Mouse (Mus musculus) myocyte (in vitro differentiated cells): ENCODE measurements around the gene Ren1. TPM values are rescaled to one million over a fixed set of nuclear protein-coding genes. Genes with fewer than 3 reads are reported as not detected.

Source experiments
- H3K27me3 ChIP-seq: one replicate; pipeline ENCODE4 v1.6.1; 2011; ENCODE audit not compliant: control insufficient read depth, insufficient read depth, insufficient read length
- H3K36me3 ChIP-seq: one replicate; pipeline ENCODE4 v1.6.1; 2011; ENCODE audit not compliant: control insufficient read depth, insufficient read depth
- H3K4me2 ChIP-seq: one replicate; pipeline ENCODE4 v1.6.1; 2011; ENCODE audit warnings: low read depth, control low read depth
- H3K4me3 ChIP-seq: one replicate; pipeline ENCODE4 v1.5.1; 2011; ENCODE audit warnings: mild to moderate bottlenecking, control low read depth, moderate library complexity
- H3K79me2 ChIP-seq: one replicate; pipeline ENCODE4 v1.6.1; 2011; ENCODE audit not compliant: control insufficient read depth, insufficient read depth
- H3ac ChIP-seq: one replicate; pipeline ENCODE4 v1.6.1; 2011; ENCODE audit not compliant: control insufficient read depth, insufficient read length
- CEBPB ChIP-seq: IDR thresholded peaks from 2 replicates; pipeline ENCODE4 v1.6.1; 2011; ENCODE audit warnings: mild to moderate bottlenecking, moderate library complexity; ENCODE audit not compliant: poor library complexity, insufficient read depth, severe bottlenecking
- E2F4 ChIP-seq: IDR thresholded peaks from one replicate; pipeline ENCODE4 v1.6.1; 2011; ENCODE audit warnings: mild to moderate bottlenecking, control low read depth, moderate library complexity; ENCODE audit not compliant: insufficient read depth
- MAX ChIP-seq: IDR thresholded peaks from one replicate; pipeline ENCODE4 v1.6.1; 2011; ENCODE audit warnings: low read depth, mild to moderate bottlenecking, control low read depth
- MYOD1 ChIP-seq, 3 experiments: IDR thresholded peaks; one replicate each; pipeline ENCODE4 v1.6.1; 2011; ENCODE audit warnings: control low read depth in 2 of 3, low read depth in 2 of 3, mild to moderate bottlenecking in 2 of 3, moderate library complexity in 1 of 3; ENCODE audit not compliant: insufficient read length in 2 of 3, control insufficient read depth in 1 of 3
- MYOG ChIP-seq, 3 experiments: IDR thresholded peaks; one replicate each; pipeline ENCODE4 v1.6.1; 2011; ENCODE audit warnings: control low read depth in 2 of 3, low read depth in 2 of 3, mild to moderate bottlenecking in 2 of 3; ENCODE audit not compliant: insufficient read length in 2 of 3, control insufficient read depth in 1 of 3, insufficient read depth in 1 of 3
- POLR2A ChIP-seq: IDR thresholded peaks from one replicate; pipeline ENCODE4 v1.6.1; 2011; ENCODE audit warnings: low read depth, mild to moderate bottlenecking, control low read depth, moderate library complexity; ENCODE audit not compliant: insufficient read length
- POLR2AphosphoS2 ChIP-seq: IDR thresholded peaks from one replicate; pipeline ENCODE4 v1.6.1; 2011; ENCODE audit warnings: low read depth, control low read depth; ENCODE audit not compliant: insufficient read length
- REST ChIP-seq: IDR thresholded peaks from one replicate; pipeline ENCODE4 v1.6.1; 2011; ENCODE audit warnings: mild to moderate bottlenecking, control low read depth, moderate library complexity; ENCODE audit not compliant: insufficient read depth, insufficient read length
- SRF ChIP-seq: IDR thresholded peaks from one replicate; pipeline ENCODE4 v1.6.1; 2011; ENCODE audit warnings: low read depth; ENCODE audit not compliant: control insufficient read depth, insufficient read length
- TCF12 ChIP-seq: IDR thresholded peaks from one replicate; pipeline ENCODE4 v1.6.1; 2011; ENCODE audit warnings: mild to moderate bottlenecking, control low read depth; ENCODE audit not compliant: poor library complexity, insufficient read depth, severe bottlenecking
- TCF3 ChIP-seq: IDR thresholded peaks from one replicate; pipeline ENCODE4 v1.6.1; 2011; ENCODE audit warnings: low read depth, control low read depth; ENCODE audit not compliant: insufficient read length
- USF1 ChIP-seq: IDR thresholded peaks from one replicate; pipeline ENCODE4 v1.6.1; 2011; ENCODE audit warnings: low read depth, mild to moderate bottlenecking, control low read depth, moderate library complexity
- polyA plus RNA-seq: library from polyadenylated mRNA; unstranded; fragments of >200 nt; fragmentation: generic; extraction: Trizol; gene quantifications from one replicate; pipeline ENCODE4 v1.2.1, GENCODE M21; 2012; ENCODE audit warnings: missing spikeins

The Ren1 gene
- polyA plus RNA-seq, 1 experiment: not detected

DNA sequence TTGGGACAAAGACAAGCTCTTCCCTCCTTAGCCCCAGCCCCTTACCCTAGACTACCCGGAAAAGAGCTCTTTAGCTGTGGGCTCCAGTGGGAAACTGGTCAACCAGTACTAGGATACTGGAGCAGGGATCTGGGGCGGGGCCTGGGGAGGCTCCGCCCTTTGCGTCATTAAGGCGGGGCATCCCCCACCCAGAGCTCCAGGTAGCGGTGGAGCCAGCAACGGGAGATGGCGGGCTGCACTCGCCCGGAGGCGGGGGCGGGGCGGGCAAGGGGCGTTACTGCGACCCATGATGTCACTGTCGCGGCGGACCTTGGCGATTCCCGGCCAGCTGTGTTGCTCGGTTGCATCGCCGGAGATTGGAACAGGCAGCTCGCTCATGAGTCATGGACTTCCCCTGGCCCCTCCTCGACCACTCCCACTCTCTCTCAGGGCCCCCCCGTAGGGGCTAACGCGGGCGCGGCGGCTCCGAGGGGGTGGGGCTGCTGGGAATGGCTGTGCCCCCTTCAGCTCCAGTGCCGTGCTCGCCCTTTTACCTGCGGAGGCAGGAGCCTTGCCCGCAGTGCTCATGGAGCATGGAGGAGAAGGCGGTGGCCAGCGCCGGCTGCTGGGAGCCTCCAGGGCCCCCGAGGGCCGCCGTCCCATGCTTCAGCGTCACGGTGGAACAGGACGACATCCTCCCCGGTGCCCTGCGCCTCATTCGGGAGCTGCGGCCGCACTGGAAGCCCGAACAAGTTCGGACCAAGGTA is 13.1 kb downstream of the Ren1 start, which contains the start of gene Etnk2:
Gene Etnk2, plus strand, starts transcription at position 297 of the 746 bp plus-strand sequence.
- peaks cover 81% of the 10 kb centered on the region for H3K27me3 ChIP-seq
- no peaks in the 10 kb centered on the region for H3K36me3 ChIP-seq
- no peak within 1 kb of the TSS for H3K4me3 ChIP-seq

GRCm38 (mm10) chr1:133364022-133364630 is 13.8 kb downstream of the Ren1 start:
- H3K4me3 ChIP-seq: no peak overlapping the region
- no peaks in the 10 kb centered on the region for H3K36me3 ChIP-seq
- H3K27me3 ChIP-seq: peaks cover 81% of the 10 kb centered on the region
- TF ChIP-seq POLR2A (no peak), MYOD1 (IDR thresholded peaks at IDR 0.05; ENCODE audit: control insufficient read depth in 1 of 3, insufficient read length in 2 of 3, low read depth in 2 of 3) (no peak), TCF3 (no peak), MYOG (IDR thresholded peaks at IDR 0.05; ENCODE audit: control insufficient read depth in 1 of 3, insufficient read depth in 1 of 3, insufficient read length in 2 of 3, low read depth in 2 of 3) (no peak), E2F4 (no peak), CEBPB (no peak), MAX (no peak), REST (no peak), POLR2AphosphoS2 (no peak), USF1 (no peak), TCF12 (no peak), SRF (no peak)
- H3K79me2 ChIP-seq: no peaks in the 10 kb centered on the region
- no peak overlapping the region for H3K4me2 ChIP-seq
- no peak overlapping the region for H3ac ChIP-seq

More for the DNA sequence above, 13.1 kb downstream of the Ren1 start, which contains the start of gene Etnk2:
- no peaks in the 10 kb centered on the region for H3K79me2 ChIP-seq
- no peak within 1 kb of the TSS for H3ac ChIP-seq
- TF ChIP-seq SRF: no peak
- no peak for TF ChIP-seq POLR2AphosphoS2
- TF ChIP-seq MYOG (IDR thresholded peaks at IDR 0.05; ENCODE audit: control insufficient read depth in 1 of 3, insufficient read depth in 1 of 3, insufficient read length in 2 of 3, low read depth in 2 of 3): no peak
- TF ChIP-seq TCF12: no peak
- no peak for TF ChIP-seq CEBPB
- TF ChIP-seq MAX: no peak
- no peak for TF ChIP-seq POLR2A
- TF ChIP-seq TCF3: no peak
- TF ChIP-seq E2F4: no peak
- TF ChIP-seq USF1: no peak
- TF ChIP-seq REST: no peak
- H3K4me2 ChIP-seq: peak within 1 kb of the TSS; percentile 30

- Histone ChIP-seq H3K79me2 (no peaks in the 10 kb centered on the region), H3ac (no peak overlapping the region), H3K4me3 (no peak overlapping the region), H3K4me2 (no peak overlapping the region), H3K27me3 (peaks cover 81% of the 10 kb centered on the region), H3K36me3 (no peaks in the 10 kb centered on the region)
- TF ChIP-seq POLR2A: no peak
- TF ChIP-seq CEBPB: no peak
- no peak for TF ChIP-seq REST
- no peak for TF ChIP-seq TCF3
- TF ChIP-seq USF1: no peak
- no peak for TF ChIP-seq TCF12
- TF ChIP-seq POLR2AphosphoS2: no peak
- TF ChIP-seq E2F4: no peak
- no peak for TF ChIP-seq MAX
- no peak for TF ChIP-seq SRF
- TF ChIP-seq MYOD1 (IDR thresholded peaks at IDR 0.05; ENCODE audit: control insufficient read depth in 1 of 3, insufficient read length in 2 of 3, low read depth in 2 of 3): no peak
Observed at GRCm38 (mm10) chr1:133364890-133365289, 14.6 kb downstream of the Ren1 start.

GRCm38 (mm10) chr1:133366951-133367605 is 16.8 kb downstream of the Ren1 start:
- no peak for TF ChIP-seq TCF3
- TF ChIP-seq E2F4: no peak
- no peak for TF ChIP-seq SRF
- TF ChIP-seq POLR2AphosphoS2: no peak
- no peak for TF ChIP-seq USF1
- TF ChIP-seq MAX: no peak
- no peak for TF ChIP-seq REST
- no peak for TF ChIP-seq MYOD1 (IDR thresholded peaks at IDR 0.05; ENCODE audit: control insufficient read depth in 1 of 3, insufficient read length in 2 of 3, low read depth in 2 of 3)
- no peak for TF ChIP-seq CEBPB
- TF ChIP-seq MYOG (IDR thresholded peaks at IDR 0.05; ENCODE audit: control insufficient read depth in 1 of 3, insufficient read depth in 1 of 3, insufficient read length in 2 of 3, low read depth in 2 of 3): no peak
- H3K27me3 ChIP-seq: peaks cover 94% of the 10 kb centered on the region
- no peak overlapping the region for H3K4me2 ChIP-seq
- H3K36me3 ChIP-seq: no peaks in the 10 kb centered on the region
- H3K4me3 ChIP-seq: no peak overlapping the region
- H3ac ChIP-seq: no peak overlapping the region
- no peaks in the 10 kb centered on the region for H3K79me2 ChIP-seq
